8 mouse cellular contexts compared by ENCODE assay signal in genomic region chr8:120509136-120510034, GRCm38 (mm10).
DNase-seq lines count a peak whose midpoint lies in the region; ATAC-seq and TF ChIP-seq lines count a peak whose summit lies in the region.

No protein-coding gene starts in this region.

- peak; percentile 68 for ATAC-seq in kidney, embryonic 16.5 days (ENCODE audit: low FRiP score, low TSS enrichment)
- peak; percentile 73 for ATAC-seq in liver, embryonic 12.5 days
- ATAC-seq in midbrain, postnatal 0 days (ENCODE audit: low FRiP score): 0 out of 2 replicates have a peak, but pooled peaks have one; percentile 29

- H3K36me3 ChIP-seq in kidney, embryonic 16.5 days (ENCODE audit: insufficient read depth, low read length): no peaks in the 10 kb centered on the region
- H3K36me3 ChIP-seq in liver, embryonic 12.5 days: peaks cover 58% of the 10 kb centered on the region
- H3K36me3 ChIP-seq in midbrain, postnatal 0 days (ENCODE audit: insufficient read depth, low read length): no peaks in the 10 kb centered on the region

- H3K27ac ChIP-seq in kidney, embryonic 16.5 days (ENCODE audit: low read length): no peak overlapping the region
- H3K27ac ChIP-seq in liver, embryonic 12.5 days: peak overlapping the region; percentile 69
- no peak overlapping the region; the same call in 1 of the 2 replicates for H3K27ac ChIP-seq in midbrain, postnatal 0 days (ENCODE audit: low read depth, low read length)

- DNase-seq in kidney, postnatal 14 days: no peak
- peak; percentile 63 for DNase-seq in forelimb bud, embryonic 11.5 days (ENCODE audit: low read depth, low spot score)
- peak; percentile 76 for DNase-seq in midbrain, postnatal 0 days (ENCODE audit: low spot score)
- no peak for DNase-seq in ovary, postnatal 14 days (ENCODE audit: low spot score)
- no peak for DNase-seq in B cell, adult 2 months
- no peak for DNase-seq in right cerebral cortex, adult 18-20 months

- H3K9ac ChIP-seq in kidney, embryonic 16.5 days (replicated peaks; ENCODE audit: low read length): peak overlapping the region; percentile 3
- H3K9ac ChIP-seq in liver, embryonic 12.5 days: peak overlapping the region; percentile 49
- peak overlapping the region; percentile 19 for H3K9ac ChIP-seq in midbrain, postnatal 0 days (replicated peaks; ENCODE audit: low read length, poor library complexity, severe bottlenecking)

- peaks cover 73% of the 10 kb centered on the region for H3K4me1 ChIP-seq in kidney, embryonic 16.5 days (ENCODE audit: insufficient read depth, low read length)
- H3K4me1 ChIP-seq in liver, embryonic 12.5 days: peaks cover 100% of the 10 kb centered on the region
- peaks cover 61% of the 10 kb centered on the region for H3K4me1 ChIP-seq in midbrain, postnatal 0 days (ENCODE audit: insufficient read depth, low read length)

- whole genome bisulfite sequencing in kidney, embryonic 16.5 days: 7% methylated on average over 21 of the region's 21 CpGs
- 13% methylated on average over 21 of the region's 21 CpGs for WGBS in liver, embryonic 12.5 days (ENCODE audit: insufficient replicate concordance)
- WGBS in midbrain, postnatal 0 days: 10% methylated on average over 21 of the region's 21 CpGs

- peak overlapping the region; percentile 8 for H3K4me3 ChIP-seq in kidney, embryonic 16.5 days (ENCODE audit: low read length)
- peak overlapping the region; percentile 35 for H3K4me3 ChIP-seq in liver, embryonic 12.5 days
- H3K4me3 ChIP-seq in midbrain, postnatal 0 days (ENCODE audit: low read depth, low read length): no peak overlapping the region

- peak overlapping the region; percentile 46 for H3K4me2 ChIP-seq in kidney, embryonic 16.5 days (replicated peaks; ENCODE audit: low read depth, low read length)
- peak overlapping the region; percentile 63 for H3K4me2 ChIP-seq in liver, embryonic 12.5 days
- peak overlapping the region; percentile 36 for H3K4me2 ChIP-seq in midbrain, postnatal 0 days (ENCODE audit: low read depth, low read length, poor library complexity, severe bottlenecking)

- no peaks in the 10 kb centered on the region for H3K27me3 ChIP-seq in kidney, embryonic 16.5 days (ENCODE audit: insufficient read depth, low read length)
- no peaks in the 10 kb centered on the region for H3K27me3 ChIP-seq in liver, embryonic 12.5 days (replicated peaks)
- H3K27me3 ChIP-seq in midbrain, postnatal 0 days (ENCODE audit: insufficient read depth, low read length): no peaks in the 10 kb centered on the region

- peak; percentile 31 for TF ChIP-seq CTCF in midbrain, postnatal 0 days (IDR thresholded peaks at IDR 0.05)

- H3K9me3 ChIP-seq in kidney, embryonic 16.5 days (ENCODE audit: low read length): no peaks in the 10 kb centered on the region
- no peaks in the 10 kb centered on the region for H3K9me3 ChIP-seq in liver, embryonic 12.5 days (replicated peaks)
- no peaks in the 10 kb centered on the region for H3K9me3 ChIP-seq in midbrain, postnatal 0 days (ENCODE audit: low read length)

Comparison
In these comparisons a context has a peak if more than half of its experiments do, and no peak if none do; other contexts are left out.
1. DNase-seq: peak in forelimb bud, embryonic 11.5 days (single experiment) and midbrain, postnatal 0 days (single experiment); none in kidney, postnatal 14 days (single experiment), ovary, postnatal 14 days (single experiment), B cell, adult 2 months (0 of 2) and right cerebral cortex, adult 18-20 months (single experiment).
2. Peak in every context shown above with its lines, with median percentiles within 50 percentile points of each other: ATAC-seq, H3K4me2 ChIP-seq and H3K9ac ChIP-seq.